Mouse (Mus musculus): ENCODE results near the gene Plce1.

GRCm38 (mm10) chr19:38431326-38431725 is 49.6 kb upstream of the Plce1 start:
- no peak for TF ChIP-seq CTCF (IDR thresholded peaks at IDR 0.05; ENCODE audit: extremely low read depth, insufficient read depth, low read length)
- TF ChIP-seq POLR2A (IDR thresholded peaks at IDR 0.05; ENCODE audit: extremely low read depth, insufficient read depth, low read length): no peak

Data from cortical plate, adult 2 months (tissue).